ENCODE assay signal across 8 mouse cellular contexts in the genomic region with DNA sequence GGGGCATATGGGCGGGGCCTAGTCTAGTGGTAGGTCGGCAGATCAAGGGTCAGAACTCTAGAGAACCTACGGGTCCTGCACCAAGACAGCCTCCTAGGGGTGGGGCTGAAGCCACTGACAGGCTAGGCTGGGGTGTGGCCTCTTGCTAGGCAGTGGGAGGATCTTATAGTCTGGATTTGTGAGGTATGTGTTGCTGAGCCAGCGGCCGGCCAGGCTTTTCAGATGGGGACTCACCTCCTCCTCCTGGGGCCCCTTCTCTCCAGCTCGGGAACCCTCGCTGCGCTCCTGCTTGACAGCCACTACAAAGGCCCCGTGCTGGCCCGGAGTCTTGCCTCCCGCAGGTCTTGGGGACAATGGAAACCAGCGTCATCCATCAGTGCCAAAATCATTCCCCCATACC. TPM values are rescaled to one million over a fixed set of nuclear protein-coding genes. Genes with fewer than 3 reads are reported as not detected.
DNase-seq lines count a peak whose midpoint lies in the region; ATAC-seq lines count a peak whose summit lies in the region.

No protein-coding gene starts in this region.

- H3K4me2 ChIP-seq in forebrain, embryonic 15.5 days (replicated peaks), result peak overlapping the region; percentile 85
- H3K4me2 ChIP-seq in kidney, embryonic 15.5 days, result peak overlapping the region; percentile 90

- peaks cover 19% of the 10 kb centered on the region; the same call in 1 of the 2 replicates for H3K27me3 ChIP-seq in forebrain, embryonic 15.5 days
- peaks cover 11% of the 10 kb centered on the region for H3K27me3 ChIP-seq in kidney, embryonic 15.5 days

- 7% methylated on average over 12 of the region's 12 CpGs for WGBS in forebrain, embryonic 15.5 days
- 3% methylated on average over 12 of the region's 12 CpGs for WGBS in kidney, embryonic 15.5 days
- WGBS in macrophage (ENCODE audit: missing documents), result 26% methylated on average over 12 of the region's 12 CpGs

- H3K27ac ChIP-seq in forebrain, embryonic 15.5 days (replicated peaks), result no peak overlapping the region
- peak overlapping the region; percentile 60 for H3K27ac ChIP-seq in kidney, embryonic 15.5 days
- H3K27ac ChIP-seq in macrophage, result peak overlapping the region; percentile 51

- H3K9ac ChIP-seq in forebrain, embryonic 15.5 days (replicated peaks), result peak overlapping the region; percentile 63; the same call in 1 of the 2 replicates
- H3K9ac ChIP-seq in kidney, embryonic 15.5 days, result peak overlapping the region; percentile 80

- H3K9me3 ChIP-seq in forebrain, embryonic 15.5 days, result no peaks in the 10 kb centered on the region
- no peaks in the 10 kb centered on the region for H3K9me3 ChIP-seq in kidney, embryonic 15.5 days (replicated peaks)

- ATAC-seq in CD4-positive, CD25-positive, alpha-beta regulatory T cell, adult 4 months, result no peak
- ATAC-seq in forebrain, embryonic 15.5 days (replicated peaks), result no peak
- no peak for ATAC-seq in kidney, embryonic 15.5 days (replicated peaks; ENCODE audit: low FRiP score)

- no peaks in the 10 kb centered on the region for H3K36me3 ChIP-seq in forebrain, embryonic 15.5 days
- peaks cover 24% of the 10 kb centered on the region for H3K36me3 ChIP-seq in kidney, embryonic 15.5 days
- no peaks in the 10 kb centered on the region; the same call in 1 of the 2 replicates for H3K36me3 ChIP-seq in macrophage (ENCODE audit: inconsistent target)

- peak overlapping the region; percentile 74 for H3K4me3 ChIP-seq in forebrain, embryonic 15.5 days
- H3K4me3 ChIP-seq in kidney, embryonic 15.5 days (replicated peaks), result peak overlapping the region; percentile 84
- H3K4me3 ChIP-seq in macrophage (ENCODE audit: inconsistent target), result peak overlapping the region; percentile 58

- peaks cover 21% of the 10 kb centered on the region for H3K4me1 ChIP-seq in forebrain, embryonic 15.5 days
- peaks cover 41% of the 10 kb centered on the region for H3K4me1 ChIP-seq in kidney, embryonic 15.5 days

- H3K79me2 ChIP-seq in macrophage (ENCODE audit: inconsistent target), result peaks cover 9% of the 10 kb centered on the region; the same call in 1 of the 2 replicates

- DNase-seq in CD4-positive, CD25-positive, alpha-beta regulatory T cell, adult 2 months (ENCODE audit: low read depth, low spot score), result peak; percentile 53
- peak; percentile 74 for DNase-seq in NIH3T3 (ENCODE audit: low read depth)
- no peak for DNase-seq in layer of hippocampus, postnatal 36 days
- DNase-seq in urinary bladder, adult 2 months (ENCODE audit: low spot score), result no peak

RNA-seq across cellular contexts. Expression of a gene that starts 1.1 kb away (rescaled TPM):
- polyA plus RNA-seq in CD4-positive, CD25-positive, alpha-beta regulatory T cell, adult 4 months (2017; shearing (Covaris generic)), result 10 to 100 TPM; 14.4 to 17.3 TPM
- polyA plus RNA-seq in forebrain, embryonic 15.5 days (2015; fragmentation: Nextera tagmentation; extraction: Ambion mirVana), result 41.4 and 43.3 TPM in 2 replicates
- polyA plus RNA-seq in kidney, embryonic 15.5 days (2015; fragmentation: Nextera tagmentation; extraction: Ambion mirVana), result 87.0 and 94.6 TPM in 2 replicates
- total RNA-seq in macrophage (2018; cell fraction: chromatin; rRNA removed), result 100 to 1,000 TPM; 159 to 417 (median 247) TPM
- 10 to 100 TPM; 33.6 to 65.0 (median 46.9) TPM for total RNA-seq in macrophage (2018; cell fraction: cytosol; rRNA removed)
- total RNA-seq in macrophage (2018; cell fraction: nucleus; rRNA removed), result 100 to 1,000 TPM; 137 to 418 (median 259) TPM
- 33.1 to 54.6 TPM (median 42.5 TPM) in 3 replicates for polyA plus RNA-seq in macrophage (2018)
- 10 to 100 TPM; 27.6 to 35.0 TPM for total RNA-seq in layer of hippocampus, postnatal 36 days (2021)
- 82.9 and 91.7 TPM in 2 replicates for polyA plus RNA-seq in urinary bladder, adult 2 months (2012; rRNA removed)

RNA-seq across cellular contexts. Expression of a gene that starts 6.1 kb away (rescaled TPM):
- under 1 TPM; 0.15 to 0.28 TPM for polyA plus RNA-seq in CD4-positive, CD25-positive, alpha-beta regulatory T cell, adult 4 months (2017; shearing (Covaris generic))
- polyA plus RNA-seq in forebrain, embryonic 15.5 days (2015; fragmentation: Nextera tagmentation; extraction: Ambion mirVana), result not detected in 2 replicates
- 0.08 TPM in 1 of 2 replicates, not detected in the other for polyA plus RNA-seq in kidney, embryonic 15.5 days (2015; fragmentation: Nextera tagmentation; extraction: Ambion mirVana)
- under 1 TPM in 2 of 26 experiments, not detected in 24; 0.16 to 0.71 TPM for total RNA-seq in macrophage (2018; cell fraction: chromatin; rRNA removed)
- under 1 TPM in 18 of 26 experiments, not detected in 8; 0.03 to 0.17 (median 0.08) TPM for total RNA-seq in macrophage (2018; cell fraction: cytosol; rRNA removed)
- 1 to 10 TPM in 1 of 26 experiments, under 1 TPM in 1, not detected in 24; 0.18 to 1.4 TPM for total RNA-seq in macrophage (2018; cell fraction: nucleus; rRNA removed)
- 0.07 TPM in 1 of 3 replicates, not detected in the others for polyA plus RNA-seq in macrophage (2018)
- total RNA-seq in layer of hippocampus, postnatal 36 days (2021), result 1 to 10 TPM; 1.7 to 1.9 TPM
- 3.2 and 6.5 TPM in 2 replicates for polyA plus RNA-seq in urinary bladder, adult 2 months (2012; rRNA removed)

RNA-seq across cellular contexts. Expression of a gene that starts 8.1 kb away (rescaled TPM):
- 1 to 10 TPM; 1.3 to 1.5 TPM for polyA plus RNA-seq in CD4-positive, CD25-positive, alpha-beta regulatory T cell, adult 4 months (2017; shearing (Covaris generic))
- polyA plus RNA-seq in forebrain, embryonic 15.5 days (2015; fragmentation: Nextera tagmentation; extraction: Ambion mirVana), result 11.2 and 11.9 TPM in 2 replicates
- polyA plus RNA-seq in kidney, embryonic 15.5 days (2015; fragmentation: Nextera tagmentation; extraction: Ambion mirVana), result 10.3 and 11.5 TPM in 2 replicates
- 100 to 1,000 TPM in 19 of 26 experiments, 10 to 100 TPM in 7; 51.6 to 394 (median 199) TPM for total RNA-seq in macrophage (2018; cell fraction: chromatin; rRNA removed)
- total RNA-seq in macrophage (2018; cell fraction: cytosol; rRNA removed), result 100 to 1,000 TPM; 134 to 406 (median 278) TPM
- total RNA-seq in macrophage (2018; cell fraction: nucleus; rRNA removed), result 100 to 1,000 TPM; 143 to 724 (median 423) TPM
- 129 to 266 TPM (median 167 TPM) in 3 replicates for polyA plus RNA-seq in macrophage (2018)
- 10 to 100 TPM; 43.5 to 48.4 TPM for total RNA-seq in layer of hippocampus, postnatal 36 days (2021)
- polyA plus RNA-seq in urinary bladder, adult 2 months (2012; rRNA removed), result 12.1 and 12.4 TPM in 2 replicates

RNA-seq across cellular contexts. Expression of a gene that starts 16.5 kb away (rescaled TPM):
- 1 to 10 TPM in 1 of 2 experiments, under 1 TPM in 1; 0.34 to 2.0 TPM for polyA plus RNA-seq in CD4-positive, CD25-positive, alpha-beta regulatory T cell, adult 4 months (2017; shearing (Covaris generic))
- 0.73 and 1.3 TPM in 2 replicates for polyA plus RNA-seq in forebrain, embryonic 15.5 days (2015; fragmentation: Nextera tagmentation; extraction: Ambion mirVana)
- polyA plus RNA-seq in kidney, embryonic 15.5 days (2015; fragmentation: Nextera tagmentation; extraction: Ambion mirVana), result 0.62 and 1.6 TPM in 2 replicates
- 1 to 10 TPM; 1.9 to 6.8 (median 4.2) TPM for total RNA-seq in macrophage (2018; cell fraction: chromatin; rRNA removed)
- total RNA-seq in macrophage (2018; cell fraction: cytosol; rRNA removed), result 1 to 10 TPM; 1.3 to 7.7 (median 3.5) TPM
- total RNA-seq in macrophage (2018; cell fraction: nucleus; rRNA removed), result 10 to 100 TPM in 3 of 26 experiments, 1 to 10 TPM in 23; 1.6 to 12.0 (median 5.1) TPM
- polyA plus RNA-seq in macrophage (2018), result 1.5 to 9.8 TPM (median 2.5 TPM) in 3 replicates
- 1 to 10 TPM; 1.6 to 1.9 TPM for total RNA-seq in layer of hippocampus, postnatal 36 days (2021)
- polyA plus RNA-seq in urinary bladder, adult 2 months (2012; rRNA removed), result 1.9 and 2.1 TPM in 2 replicates

RNA-seq across cellular contexts. Expression of a gene that starts 20.6 kb away (rescaled TPM):
- polyA plus RNA-seq in CD4-positive, CD25-positive, alpha-beta regulatory T cell, adult 4 months (2017; shearing (Covaris generic)), result 10 to 100 TPM; 19.3 to 22.0 TPM
- polyA plus RNA-seq in forebrain, embryonic 15.5 days (2015; fragmentation: Nextera tagmentation; extraction: Ambion mirVana), result 3.1 and 4.3 TPM in 2 replicates
- 14.4 and 18.3 TPM in 2 replicates for polyA plus RNA-seq in kidney, embryonic 15.5 days (2015; fragmentation: Nextera tagmentation; extraction: Ambion mirVana)
- total RNA-seq in macrophage (2018; cell fraction: chromatin; rRNA removed), result 1 to 10 TPM in 1 of 26 experiments, not detected in 25; 1.1 TPM
- under 1 TPM in 4 of 26 experiments, not detected in 22; 0.05 to 0.13 (median 0.11) TPM for total RNA-seq in macrophage (2018; cell fraction: cytosol; rRNA removed)
- total RNA-seq in macrophage (2018; cell fraction: nucleus; rRNA removed), result under 1 TPM in 1 of 26 experiments, not detected in 25; 0.49 TPM
- polyA plus RNA-seq in macrophage (2018), result not detected in 3 replicates
- total RNA-seq in layer of hippocampus, postnatal 36 days (2021), result 1 to 10 TPM in 1 of 2 experiments, under 1 TPM in 1; 0.91 to 1.1 TPM
- 9.3 and 11.6 TPM in 2 replicates for polyA plus RNA-seq in urinary bladder, adult 2 months (2012; rRNA removed)

Comparison
In these comparisons a context has a peak if more than half of its experiments do, and no peak if none do; other contexts are left out.
1. DNase-seq: peak in CD4-positive, CD25-positive, alpha-beta regulatory T cell, adult 2 months (single experiment) and NIH3T3 (single experiment); none in layer of hippocampus, postnatal 36 days (0 of 2) and urinary bladder, adult 2 months (single experiment).
2. Peak in every context shown above with its lines, with median percentiles within 50 percentile points of each other: H3K4me3 ChIP-seq.